Mouse (Mus musculus): ENCODE results near the gene Tppp3.

- TF ChIP-seq ZC3H11A (IDR thresholded peaks at IDR 0.05; ENCODE audit: borderline replicate concordance, low read depth, low read length) (no peak), MAFK (IDR thresholded peaks at IDR 0.05; ENCODE audit: insufficient read depth, low read depth, low read length) (no peak)
Observed at GRCm38 (mm10) chr8:105464595-105464994, 6.7 kb downstream of the Tppp3 start.

Data from ES-E14 (cell line).